Mouse (Mus musculus) lung, embryonic 15.5 days (tissue): ENCODE measurements around the gene Art3. TPM values are rescaled to one million over a fixed set of nuclear protein-coding genes. Genes with fewer than 3 reads are reported as not detected.

Experiments used
- ATAC-seq: fragments of 200-750 bp; cut with Nextera tagmentation; 2 replicates; pipeline ENCODE4 v1.8.0; 2017; ENCODE audit warnings: moderate number of reproducible peaks, borderline replicate concordance; ENCODE audit not compliant: low FRiP score, low TSS enrichment; ENCODE audit errors: extremely low read depth
- H3K27ac ChIP-seq: fragments of 300-500 bp; sonication (generic); 2 replicates; pipeline ENCODE4 v1.5.1; 2015; ENCODE audit warnings: moderate library complexity, mild to moderate bottlenecking, inconsistent platforms
- H3K27me3 ChIP-seq: fragments of 300-500 bp; sonication (generic); 2 replicates; pipeline ENCODE4 v1.6.1; 2015; ENCODE audit warnings: inconsistent platforms
- H3K36me3 ChIP-seq: fragments of 300-500 bp; sonication (generic); 2 replicates; pipeline ENCODE4 v1.6.1; 2015; ENCODE audit warnings: inconsistent platforms
- H3K4me1 ChIP-seq: fragments of 300-500 bp; sonication (generic); 2 replicates; pipeline ENCODE4 v1.6.1; 2015; ENCODE audit warnings: inconsistent platforms
- H3K4me2 ChIP-seq: fragments of 300-500 bp; sonication (generic); 2 replicates; pipeline ENCODE4 v1.6.1; 2015; ENCODE audit warnings: inconsistent platforms, mild to moderate bottlenecking, moderate library complexity
- H3K4me3 ChIP-seq: fragments of 300-500 bp; sonication (generic); 2 replicates; pipeline ENCODE4 v1.5.1; 2015; ENCODE audit warnings: mild to moderate bottlenecking, inconsistent platforms
- H3K9ac ChIP-seq: fragments of 300-500 bp; sonication (generic); 2 replicates; pipeline ENCODE4 v1.6.1; 2015; ENCODE audit warnings: inconsistent platforms
- H3K9me3 ChIP-seq: fragments of 300-500 bp; sonication (generic); 2 replicates; pipeline ENCODE4 v1.6.1; 2016; ENCODE audit warnings: inconsistent platforms
- WGBS: fragments of 180-500 bp; shearing (Covaris S2); methylation state at CpG from one replicate; pipeline ENCODE4 v1.1.7; 2015; 5-methylcytosine and 5-hydroxymethylcytosine counted together
- polyA plus RNA-seq: library from polyadenylated mRNA; unstranded; fragments of >200 nt; fragmentation: Nextera tagmentation; extraction: Ambion mirVana; gene quantifications from 2 replicates; pipeline ENCODE4 v1.2.1, GENCODE M21; 2015

The Art3 gene
- polyA plus RNA-seq, 1 experiment from 2014 or later, result 9.5 TPM

- Histone ChIP-seq H3K4me3 (no peak overlapping the region), H3K4me1 (peaks cover 4% of the 10 kb centered on the region; the same call in 1 of the 2 replicates), H3K9me3 (no peaks in the 10 kb centered on the region), H3K27me3 (peaks cover 12% of the 10 kb centered on the region), H3K4me2 (no peak overlapping the region), H3K9ac (no peak overlapping the region), H3K36me3 (no peaks in the 10 kb centered on the region), H3K27ac (no peak overlapping the region)
- 48% methylated on average over 7 of the region's 7 CpGs for WGBS
- ATAC-seq, result no peak
These were observed 53.2 kb downstream of the Art3 start for GRCm38 (mm10) chr5:92384855-92385254.

- no peak overlapping the region for H3K4me2 ChIP-seq
- peaks cover 21% of the 10 kb centered on the region for H3K27me3 ChIP-seq
- no peak overlapping the region for H3K9ac ChIP-seq
- 71% methylated on average over 5 of the region's 5 CpGs for WGBS
- no peak for ATAC-seq
- H3K4me3 ChIP-seq, result no peak overlapping the region
- H3K36me3 ChIP-seq, result no peaks in the 10 kb centered on the region
- H3K9me3 ChIP-seq, result no peaks in the 10 kb centered on the region
- H3K4me1 ChIP-seq, result peaks cover 4% of the 10 kb centered on the region; the same call in 1 of the 2 replicates
- H3K27ac ChIP-seq, result no peak overlapping the region
These were observed 54.5 kb downstream of the Art3 start for GRCm38 (mm10) chr5:92386102-92386501.

- peaks cover 26% of the 10 kb centered on the region for H3K27me3 ChIP-seq
- H3K4me1 ChIP-seq, result peaks cover 4% of the 10 kb centered on the region; the same call in 1 of the 2 replicates
- H3K36me3 ChIP-seq, result no peaks in the 10 kb centered on the region
- H3K4me2 ChIP-seq, result no peak overlapping the region
- H3K9ac ChIP-seq, result no peak overlapping the region
- ATAC-seq, result peak; percentile 49
- no peak overlapping the region for H3K4me3 ChIP-seq
- H3K9me3 ChIP-seq, result no peaks in the 10 kb centered on the region
- WGBS, result 15% methylated on average over 6 of the region's 6 CpGs
- H3K27ac ChIP-seq, result no peak overlapping the region
These were observed 55.0 kb downstream of the Art3 start for GRCm38 (mm10) chr5:92386643-92387042.

DNA sequence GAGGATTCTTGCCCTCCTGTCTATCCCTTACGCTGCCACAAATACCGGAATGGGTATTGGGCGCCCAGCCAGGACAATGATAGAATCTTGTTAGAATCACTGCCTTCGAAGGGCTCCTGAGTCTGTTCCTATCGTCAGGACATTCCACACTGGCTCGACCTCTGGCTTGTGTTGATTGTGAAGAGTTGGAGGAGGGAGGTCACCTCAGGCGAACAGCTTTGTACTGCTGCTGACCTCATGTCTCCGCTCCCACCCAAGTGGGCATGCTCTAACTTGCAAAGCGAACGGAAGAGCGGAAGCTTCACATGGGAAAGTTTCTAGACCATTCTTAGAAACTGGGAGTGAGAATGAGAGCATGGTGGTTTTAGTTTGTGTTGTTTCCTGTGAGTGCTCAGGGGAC, 55.8 kb downstream of the Art3 start:
- Histone ChIP-seq H3K27ac (no peak overlapping the region), H3K4me2 (no peak overlapping the region)

GRCm38 (mm10) chr5:92389977-92390376, 58.4 kb downstream of the Art3 start:
- no peak for ATAC-seq
- Histone ChIP-seq H3K27me3 (peaks cover 48% of the 10 kb centered on the region), H3K4me1 (peaks cover 13% of the 10 kb centered on the region; the same call in 1 of the 2 replicates), H3K9me3 (no peaks in the 10 kb centered on the region), H3K4me2 (no peak overlapping the region), H3K27ac (no peak overlapping the region), H3K9ac (no peak overlapping the region), H3K36me3 (no peaks in the 10 kb centered on the region), H3K4me3 (no peak overlapping the region)
- 50% methylated on average over 2 of the region's 2 CpGs for WGBS

More for the DNA sequence above, 55.8 kb downstream of the Art3 start:
- H3K9ac ChIP-seq, result no peak overlapping the region
- peaks cover 34% of the 10 kb centered on the region for H3K27me3 ChIP-seq
- peaks cover 7% of the 10 kb centered on the region; the same call in 1 of the 2 replicates for H3K4me1 ChIP-seq
- no peak for ATAC-seq
- no peak overlapping the region for H3K4me3 ChIP-seq
- WGBS, result 58% methylated on average over 11 of the region's 11 CpGs
- no peaks in the 10 kb centered on the region for H3K9me3 ChIP-seq
- H3K36me3 ChIP-seq, result no peaks in the 10 kb centered on the region

DNA sequence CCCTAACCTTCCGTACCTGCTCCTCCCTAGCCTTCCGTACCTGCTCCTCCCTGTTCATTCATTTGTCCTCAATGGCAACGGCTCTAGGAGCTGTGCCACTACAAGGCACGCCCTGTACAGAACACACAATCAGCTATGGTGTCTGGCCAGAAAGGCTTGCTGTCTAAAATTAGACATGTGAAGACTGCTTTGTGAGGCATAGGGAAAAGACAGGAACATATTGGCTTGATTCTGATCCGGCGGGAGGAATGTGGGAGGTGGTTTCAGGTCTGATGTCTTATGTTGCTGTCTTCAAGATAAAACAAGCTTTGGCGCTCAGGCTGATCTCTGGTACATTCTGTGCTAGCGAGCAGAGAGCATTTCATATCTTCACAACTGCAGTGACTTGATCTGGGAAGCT, 59.0 kb downstream of the Art3 start:
- Histone ChIP-seq H3K27me3 (peaks cover 48% of the 10 kb centered on the region), H3K4me2 (no peak overlapping the region), H3K9me3 (no peaks in the 10 kb centered on the region), H3K4me1 (peaks cover 13% of the 10 kb centered on the region; the same call in 1 of the 2 replicates), H3K9ac (no peak overlapping the region), H3K27ac (no peak overlapping the region), H3K36me3 (no peaks in the 10 kb centered on the region), H3K4me3 (no peak overlapping the region)
- WGBS, result 65% methylated on average over 8 of the region's 8 CpGs
- no peak for ATAC-seq

GRCm38 (mm10) chr5:92392542-92392941, 60.9 kb downstream of the Art3 start:
- H3K4me1 ChIP-seq, result 0 out of 2 replicates have a peak, but pooled peaks cover 8% of the 10 kb centered on the region
- ATAC-seq, result no peak
- no peak overlapping the region for H3K27ac ChIP-seq
- peak overlapping the region; percentile 20 for H3K4me3 ChIP-seq
- H3K27me3 ChIP-seq, result peaks cover 48% of the 10 kb centered on the region
- 34% methylated on average over 18 of the region's 18 CpGs for WGBS
- 0 out of 2 replicates have a peak overlapping the region, but pooled peaks have one; percentile 0 for H3K9ac ChIP-seq
- H3K4me2 ChIP-seq, result peak overlapping the region; percentile 43
- H3K36me3 ChIP-seq, result no peaks in the 10 kb centered on the region
- H3K9me3 ChIP-seq, result no peaks in the 10 kb centered on the region

DNA sequence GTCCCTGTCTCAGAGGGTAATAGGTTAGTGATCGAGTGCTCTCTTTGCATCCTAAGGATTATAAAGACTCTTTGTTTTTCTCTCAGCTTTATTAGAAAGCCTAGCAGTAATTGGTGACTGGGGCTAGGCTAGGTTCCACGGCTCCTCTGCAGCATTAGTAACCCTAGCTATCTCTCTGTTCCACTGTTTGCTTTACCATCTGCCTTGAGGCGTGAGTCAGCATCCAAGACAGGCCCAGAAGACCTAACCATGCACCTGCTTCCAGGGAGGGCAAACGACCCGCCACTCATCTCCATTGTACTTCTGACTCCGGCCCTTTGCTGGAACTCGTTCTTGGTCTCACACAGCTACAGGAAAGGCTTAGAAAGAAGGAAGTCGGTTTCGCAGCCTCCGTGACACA, 62.2 kb downstream of the Art3 start:
- Histone ChIP-seq H3K4me2 (no peak overlapping the region), H3K4me1 (0 out of 2 replicates have a peak, but pooled peaks cover 8% of the 10 kb centered on the region), H3K9me3 (no peaks in the 10 kb centered on the region), H3K36me3 (no peaks in the 10 kb centered on the region), H3K27ac (no peak overlapping the region), H3K4me3 (no peak overlapping the region), H3K9ac (no peak overlapping the region), H3K27me3 (peaks cover 46% of the 10 kb centered on the region)
- no peak for ATAC-seq
- 48% methylated on average over 10 of the region's 10 CpGs for WGBS

DNA sequence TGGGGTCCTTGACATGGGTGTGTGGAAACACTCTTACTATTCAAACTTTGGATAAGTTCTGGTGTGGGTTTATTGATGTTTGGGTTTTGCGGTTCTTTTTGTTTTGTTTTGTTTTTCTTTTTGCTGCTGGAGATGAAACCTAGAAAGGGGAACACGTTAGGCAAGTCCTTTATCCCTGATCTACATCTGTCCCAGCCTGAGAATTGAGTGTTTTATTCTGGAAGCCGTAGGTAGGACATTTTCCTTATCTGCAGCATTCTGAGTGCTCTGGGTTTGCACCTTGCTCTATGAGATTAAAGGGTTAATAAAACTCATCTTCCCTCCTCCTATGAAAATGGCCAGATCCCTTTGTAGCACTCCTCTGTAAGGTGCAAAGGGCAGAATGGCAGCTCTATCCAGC, 64.1 kb downstream of the Art3 start:
- no peak for ATAC-seq
- H3K4me3 ChIP-seq, result no peak overlapping the region
- no peak overlapping the region for H3K4me2 ChIP-seq
- 76% methylated on average over 3 of the region's 3 CpGs for WGBS
- H3K4me1 ChIP-seq, result 0 out of 2 replicates have a peak, but pooled peaks cover 8% of the 10 kb centered on the region
- H3K27ac ChIP-seq, result no peak overlapping the region
- H3K27me3 ChIP-seq, result peaks cover 34% of the 10 kb centered on the region
- no peaks in the 10 kb centered on the region for H3K9me3 ChIP-seq
- no peaks in the 10 kb centered on the region for H3K36me3 ChIP-seq
- no peak overlapping the region for H3K9ac ChIP-seq

- 70% methylated on average over 6 of the region's 6 CpGs for WGBS
- H3K36me3 ChIP-seq, result no peaks in the 10 kb centered on the region
These were observed 64.8 kb downstream of the Art3 start for GRCm38 (mm10) chr5:92396476-92396875.

DNA sequence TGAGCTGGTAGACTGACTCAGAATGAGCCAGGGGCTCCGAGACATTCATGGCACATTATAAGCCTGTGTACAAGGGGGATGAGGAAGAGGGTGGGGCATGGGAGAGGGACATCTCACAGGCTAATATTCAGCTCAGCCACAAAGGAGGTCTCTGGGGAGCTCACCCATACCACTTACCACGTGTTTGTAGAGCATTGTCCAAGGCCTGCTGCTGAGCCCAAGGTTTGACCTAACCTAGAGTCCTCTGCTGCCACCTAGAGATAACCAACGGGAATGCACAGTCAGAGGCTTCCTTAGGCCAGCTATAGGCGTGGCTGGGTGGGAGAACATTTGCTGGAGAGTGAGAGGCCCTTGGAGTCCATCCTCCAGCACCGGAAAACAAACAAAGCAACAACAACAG, 66.5 kb downstream of the Art3 start:
- Histone ChIP-seq H3K4me2 (no peak overlapping the region), H3K27me3 (peaks cover 10% of the 10 kb centered on the region), H3K4me1 (no peaks in the 10 kb centered on the region), H3K36me3 (no peaks in the 10 kb centered on the region), H3K9ac (no peak overlapping the region), H3K27ac (no peak overlapping the region), H3K4me3 (no peak overlapping the region), H3K9me3 (no peaks in the 10 kb centered on the region)
- ATAC-seq, result peak; percentile 80
- WGBS, result 23% methylated on average over 5 of the region's 5 CpGs

More at GRCm38 (mm10) chr5:92396476-92396875, 64.8 kb downstream of the Art3 start:
- H3K27ac ChIP-seq, result no peak overlapping the region
- ATAC-seq, result no peak
- peaks cover 27% of the 10 kb centered on the region for H3K27me3 ChIP-seq
- H3K9me3 ChIP-seq, result no peaks in the 10 kb centered on the region
- no peak overlapping the region for H3K9ac ChIP-seq
- no peak overlapping the region for H3K4me2 ChIP-seq
- H3K4me3 ChIP-seq, result no peak overlapping the region
- 0 out of 2 replicates have a peak, but pooled peaks cover 8% of the 10 kb centered on the region for H3K4me1 ChIP-seq

GRCm38 (mm10) chr5:92402816-92403215, 71.2 kb downstream of the Art3 start:
- 67% methylated on average over 9 of the region's 9 CpGs for WGBS
- H3K36me3 ChIP-seq, result no peaks in the 10 kb centered on the region
- H3K9ac ChIP-seq, result no peak overlapping the region
- H3K9me3 ChIP-seq, result no peaks in the 10 kb centered on the region
- H3K27me3 ChIP-seq, result no peaks in the 10 kb centered on the region
- no peak overlapping the region for H3K27ac ChIP-seq
- ATAC-seq, result no peak
- H3K4me2 ChIP-seq, result no peak overlapping the region
- H3K4me1 ChIP-seq, result no peaks in the 10 kb centered on the region
- H3K4me3 ChIP-seq, result no peak overlapping the region
